In the genomic region with DNA sequence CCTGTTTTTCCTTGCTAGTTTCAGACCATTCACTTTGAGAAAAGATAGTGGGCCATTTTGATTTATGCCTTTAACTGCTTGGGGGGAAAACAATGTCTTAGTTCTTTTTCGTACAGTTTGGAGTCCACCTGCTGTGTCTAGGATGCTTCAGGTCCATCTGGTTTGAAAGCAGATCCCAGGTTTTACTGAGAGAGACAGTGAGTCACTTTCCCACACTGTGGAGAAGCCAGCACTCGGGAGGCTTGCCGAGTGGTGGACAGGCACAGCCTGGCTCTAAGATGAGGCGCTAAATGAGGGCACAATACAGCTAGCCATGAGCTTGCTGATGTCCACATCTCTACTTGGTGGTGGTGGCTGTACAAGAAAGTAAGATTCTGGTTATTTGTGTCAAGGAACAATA, we compare ENCODE assay signal across 33 mouse cellular contexts.
"Had no signal": no experiment of that assay in that cellular context is flagged by ENCODE, and none has a peak within 500 bp of the region (broad histone marks: within the 10 kb centered on the region; RNA-seq: fewer than 3 reads in every experiment).

No protein-coding gene starts in this region.

- DNase-seq: heart, postnatal 10 days; heart, postnatal 14 days; heart, postnatal 36 days; heart, postnatal 4 days; kidney, adult 11 months; kidney, adult 18-20 months; kidney, adult 2 months; kidney, adult 8-10 months; kidney, adult 9 months; kidney, postnatal 10 days; kidney, postnatal 14 days; kidney, postnatal 25 days; kidney, postnatal 36 days; kidney, postnatal 4 days; layer of hippocampus, adult 9-11 months; layer of hippocampus, postnatal 36 days had no signal

- H3K27ac ChIP-seq: heart, embryonic 13.5 days; heart, embryonic 15.5 days; hindbrain, embryonic 10.5 days; hindbrain, embryonic 12.5 days; hindbrain, embryonic 13.5 days; hindbrain, embryonic 14.5 days; hindbrain, embryonic 15.5 days; hindbrain, postnatal 0 days; intestine, embryonic 15.5 days; kidney, embryonic 15.5 days; kidney, postnatal 0 days; left cerebral cortex, adult 2 months had no signal

- ATAC-seq: hindbrain, embryonic 16.5 days; hindbrain, postnatal 0 days; inflammation-experienced regulatory T-cells, adult 6 months; intestine, embryonic 15.5 days; intestine, embryonic 16.5 days; intestine, postnatal 0 days had no signal

- H3K4me3 ChIP-seq: heart, embryonic 12.5 days; heart, embryonic 13.5 days; heart, embryonic 15.5 days; hindbrain, embryonic 10.5 days; hindbrain, embryonic 12.5 days; hindbrain, embryonic 13.5 days; hindbrain, embryonic 15.5 days; intestine, embryonic 15.5 days; kidney, embryonic 15.5 days; left cerebral cortex, adult 2 months had no signal
